14 mouse cellular contexts compared by ENCODE assay signal in genomic region chr7:28370051-28370450, GRCm38 (mm10). TPM values are rescaled to one million over a fixed set of nuclear protein-coding genes. Genes with fewer than 3 reads are reported as not detected.
DNase-seq lines count a peak whose midpoint lies in the region; ATAC-seq lines count a peak whose summit lies in the region.
"Had no signal": no experiment of that assay in that cellular context is flagged by ENCODE, and none has a peak within 500 bp of the region (broad histone marks: within the 10 kb centered on the region; RNA-seq: fewer than 3 reads in every experiment).

No protein-coding gene starts in this region.

- no peak overlapping the region for H3K27ac ChIP-seq in liver, embryonic 11.5 days (ENCODE audit: low read depth, low read length)
- H3K27ac ChIP-seq in forebrain, embryonic 11.5 days (ENCODE audit: low read depth, low read length) = no peak overlapping the region
- H3K27ac ChIP-seq in hindbrain, embryonic 15.5 days (replicated peaks) = no peak overlapping the region
- H3K27ac ChIP-seq in midbrain, embryonic 16.5 days (ENCODE audit: low read length) = no peak overlapping the region
- H3K27ac ChIP-seq: macrophage had no signal

- WGBS in liver, embryonic 11.5 days = 93% methylated on average over 14 of the region's 14 CpGs
- 94% methylated on average over 14 of the region's 14 CpGs for WGBS in forebrain, embryonic 11.5 days
- WGBS in hindbrain, embryonic 15.5 days = 93% methylated on average over 14 of the region's 14 CpGs
- 97% methylated on average over 14 of the region's 14 CpGs for WGBS in midbrain, embryonic 16.5 days

- H3K4me3 ChIP-seq in liver, embryonic 11.5 days (ENCODE audit: low read depth, low read length) = 0 out of 2 replicates have a peak overlapping the region, but pooled peaks have one; percentile 80
- peak overlapping the region; percentile 86; the same call in 1 of the 2 replicates for H3K4me3 ChIP-seq in forebrain, embryonic 11.5 days (ENCODE audit: low read depth, low read length)
- peak overlapping the region; percentile 83; the same call in 1 of the 2 replicates for H3K4me3 ChIP-seq in hindbrain, embryonic 15.5 days
- no peak overlapping the region for H3K4me3 ChIP-seq in midbrain, embryonic 16.5 days (ENCODE audit: low read depth, low read length)

- peaks cover 23% of the 10 kb centered on the region for H3K4me1 ChIP-seq in liver, embryonic 11.5 days (replicated peaks; ENCODE audit: control insufficient read depth, insufficient read depth, low read length)
- H3K4me1 ChIP-seq in forebrain, embryonic 11.5 days (replicated peaks; ENCODE audit: control insufficient read depth, insufficient read depth, low read length) = peaks cover 10% of the 10 kb centered on the region
- peaks cover 22% of the 10 kb centered on the region for H3K4me1 ChIP-seq in hindbrain, embryonic 15.5 days (replicated peaks)
- H3K4me1 ChIP-seq in midbrain, embryonic 16.5 days (ENCODE audit: control insufficient read depth, insufficient read depth, low read length) = peaks cover 9% of the 10 kb centered on the region

- peak overlapping the region; percentile 100 for H3K4me2 ChIP-seq in liver, embryonic 11.5 days
- peak overlapping the region; percentile 85; the same call in 1 of the 2 replicates for H3K4me2 ChIP-seq in forebrain, embryonic 11.5 days (ENCODE audit: low read depth, low read length, severe bottlenecking)
- peak overlapping the region; percentile 91 for H3K4me2 ChIP-seq in hindbrain, embryonic 15.5 days
- peak overlapping the region; percentile 96; the same call in 1 of the 2 replicates for H3K4me2 ChIP-seq in midbrain, embryonic 16.5 days (ENCODE audit: low read length)

- H3K27me3 ChIP-seq in liver, embryonic 11.5 days (replicated peaks; ENCODE audit: control insufficient read depth, insufficient read depth, low read length) = no peaks in the 10 kb centered on the region
- H3K27me3 ChIP-seq in forebrain, embryonic 11.5 days (ENCODE audit: control insufficient read depth, insufficient read depth, low read length) = no peaks in the 10 kb centered on the region
- no peaks in the 10 kb centered on the region for H3K27me3 ChIP-seq in hindbrain, embryonic 15.5 days
- H3K27me3 ChIP-seq in midbrain, embryonic 16.5 days (ENCODE audit: control insufficient read depth, insufficient read depth, low read depth, low read length) = no peaks in the 10 kb centered on the region

- H3K36me3 ChIP-seq in liver, embryonic 11.5 days (ENCODE audit: control insufficient read depth, insufficient read depth, low read length) = peaks cover 8% of the 10 kb centered on the region
- peaks cover 5% of the 10 kb centered on the region; the same call in 1 of the 2 replicates for H3K36me3 ChIP-seq in forebrain, embryonic 11.5 days (ENCODE audit: control insufficient read depth, insufficient read depth, low read length)
- 0 out of 2 replicates have a peak, but pooled peaks cover 3% of the 10 kb centered on the region for H3K36me3 ChIP-seq in hindbrain, embryonic 15.5 days
- no peaks in the 10 kb centered on the region for H3K36me3 ChIP-seq in midbrain, embryonic 16.5 days (ENCODE audit: control insufficient read depth, insufficient read depth, low read length)

- no peak for DNase-seq in liver, embryonic 11.5 days (ENCODE audit: low spot score)
- no peak for DNase-seq in liver
- DNase-seq in forebrain, embryonic 11.5 days (ENCODE audit: low spot score) = no peak
- DNase-seq in layer of hippocampus, postnatal 36 days = no peak
- no peak for DNase-seq in right cerebral cortex, postnatal 14 days
- no peak for DNase-seq in right cerebral cortex, postnatal 4 days
- DNase-seq: adrenal gland, postnatal 14 days; right cerebral cortex, adult 18-20 months; thymus, postnatal 4 days had no signal

- H3K9me3 ChIP-seq in liver, embryonic 11.5 days (ENCODE audit: control insufficient read depth, low read length) = no peaks in the 10 kb centered on the region
- no peaks in the 10 kb centered on the region for H3K9me3 ChIP-seq in forebrain, embryonic 11.5 days (ENCODE audit: control insufficient read depth, low read length)
- H3K9me3 ChIP-seq in hindbrain, embryonic 15.5 days = no peaks in the 10 kb centered on the region
- no peaks in the 10 kb centered on the region for H3K9me3 ChIP-seq in midbrain, embryonic 16.5 days (replicated peaks; ENCODE audit: control insufficient read depth, low read length, poor library complexity, severe bottlenecking)
- H3K9me3 ChIP-seq: G1E had no signal

- no peak for ATAC-seq in liver, embryonic 11.5 days (replicated peaks; ENCODE audit: low FRiP score)
- no peak for ATAC-seq in forebrain, embryonic 11.5 days (replicated peaks; ENCODE audit: low FRiP score)
- no peak for ATAC-seq in hindbrain, embryonic 15.5 days (ENCODE audit: low FRiP score, low read depth)
- no peak for ATAC-seq in midbrain, embryonic 16.5 days
- ATAC-seq: inflammation-experienced regulatory T-cells, adult 6 months had no signal

- H3K9ac ChIP-seq in liver, embryonic 11.5 days (ENCODE audit: low read depth, low read length) = no peak overlapping the region
- H3K9ac ChIP-seq in forebrain, embryonic 11.5 days (ENCODE audit: low read length) = no peak overlapping the region; the same call in 1 of the 2 replicates
- H3K9ac ChIP-seq in hindbrain, embryonic 15.5 days = no peak overlapping the region
- no peak overlapping the region for H3K9ac ChIP-seq in midbrain, embryonic 16.5 days (ENCODE audit: low read depth, low read length)

RNA-seq across cellular contexts. Expression of gene Plekhg2, which starts 2.3 kb away (rescaled TPM):
- 29.2 and 34.4 TPM in 2 replicates for polyA plus RNA-seq in liver, embryonic 11.5 days (2014; fragmentation: Nextera tagmentation; extraction: Ambion mirVana)
- 81.2 and 81.3 TPM in 2 replicates for polyA plus RNA-seq in forebrain, embryonic 11.5 days (2014; fragmentation: Nextera tagmentation; extraction: Ambion mirVana)
- 26.8 and 27.6 TPM in 2 replicates for polyA plus RNA-seq in hindbrain, embryonic 15.5 days (2015; fragmentation: Nextera tagmentation; extraction: Ambion mirVana)
- polyA plus RNA-seq in midbrain, embryonic 16.5 days (2015; fragmentation: Nextera tagmentation; extraction: Ambion mirVana) = 22.9 and 23.1 TPM in 2 replicates
- 1 to 10 TPM; 5.5 to 7.4 TPM for total RNA-seq in layer of hippocampus, postnatal 36 days (2021)

RNA-seq across cellular contexts. Expression of gene Zfp36, which starts 10.0 kb away (rescaled TPM):
- polyA plus RNA-seq in liver, embryonic 11.5 days (2014; fragmentation: Nextera tagmentation; extraction: Ambion mirVana) = 9.9 and 10.2 TPM in 2 replicates
- polyA plus RNA-seq in forebrain, embryonic 11.5 days (2014; fragmentation: Nextera tagmentation; extraction: Ambion mirVana) = 4.5 and 5.2 TPM in 2 replicates
- 4.4 and 4.6 TPM in 2 replicates for polyA plus RNA-seq in hindbrain, embryonic 15.5 days (2015; fragmentation: Nextera tagmentation; extraction: Ambion mirVana)
- 2.9 and 3.3 TPM in 2 replicates for polyA plus RNA-seq in midbrain, embryonic 16.5 days (2015; fragmentation: Nextera tagmentation; extraction: Ambion mirVana)
- 1 to 10 TPM; 3.1 to 3.9 TPM for total RNA-seq in layer of hippocampus, postnatal 36 days (2021)

RNA-seq across cellular contexts. Expression of gene Rps16, which starts 19.6 kb away (rescaled TPM):
- polyA plus RNA-seq in liver, embryonic 11.5 days (2014; fragmentation: Nextera tagmentation; extraction: Ambion mirVana) = 1,377 and 1,547 TPM in 2 replicates
- polyA plus RNA-seq in forebrain, embryonic 11.5 days (2014; fragmentation: Nextera tagmentation; extraction: Ambion mirVana) = 727 and 782 TPM in 2 replicates
- 444 and 501 TPM in 2 replicates for polyA plus RNA-seq in hindbrain, embryonic 15.5 days (2015; fragmentation: Nextera tagmentation; extraction: Ambion mirVana)
- 414 and 435 TPM in 2 replicates for polyA plus RNA-seq in midbrain, embryonic 16.5 days (2015; fragmentation: Nextera tagmentation; extraction: Ambion mirVana)
- total RNA-seq in layer of hippocampus, postnatal 36 days (2021) = 100 to 1,000 TPM; 454 to 471 TPM

RNA-seq across cellular contexts. Expression of gene Med29, which starts 22.5 kb away (rescaled TPM):
- 44.7 and 45.7 TPM in 2 replicates for polyA plus RNA-seq in liver, embryonic 11.5 days (2014; fragmentation: Nextera tagmentation; extraction: Ambion mirVana)
- polyA plus RNA-seq in forebrain, embryonic 11.5 days (2014; fragmentation: Nextera tagmentation; extraction: Ambion mirVana) = 40.1 and 46.1 TPM in 2 replicates
- polyA plus RNA-seq in hindbrain, embryonic 15.5 days (2015; fragmentation: Nextera tagmentation; extraction: Ambion mirVana) = 46.1 and 46.6 TPM in 2 replicates
- 39.6 and 40.3 TPM in 2 replicates for polyA plus RNA-seq in midbrain, embryonic 16.5 days (2015; fragmentation: Nextera tagmentation; extraction: Ambion mirVana)
- 10 to 100 TPM; 18.3 to 19.6 TPM for total RNA-seq in layer of hippocampus, postnatal 36 days (2021)

RNA-seq across cellular contexts. Expression of gene Paf1, which starts 22.7 kb away (rescaled TPM):
- polyA plus RNA-seq in liver, embryonic 11.5 days (2014; fragmentation: Nextera tagmentation; extraction: Ambion mirVana) = 56.1 and 58.6 TPM in 2 replicates
- polyA plus RNA-seq in forebrain, embryonic 11.5 days (2014; fragmentation: Nextera tagmentation; extraction: Ambion mirVana) = 82.0 and 82.9 TPM in 2 replicates
- polyA plus RNA-seq in hindbrain, embryonic 15.5 days (2015; fragmentation: Nextera tagmentation; extraction: Ambion mirVana) = 93.3 and 96.8 TPM in 2 replicates
- polyA plus RNA-seq in midbrain, embryonic 16.5 days (2015; fragmentation: Nextera tagmentation; extraction: Ambion mirVana) = 96.1 and 109 TPM in 2 replicates
- 10 to 100 TPM; 68.9 to 70.1 TPM for total RNA-seq in layer of hippocampus, postnatal 36 days (2021)
